Mouse (Mus musculus) T-helper 2 cell (primary cell): ENCODE measurements around the gene Slc30a7.
"Not testable (repeated sequence)": the region's sequence is repeated elsewhere in the genome, so short reads cannot be mapped to it uniquely, and the experiment has no call there.

ENCODE experiments used
- in situ Hi-C: fragments of 300-600 bp; cut with MboI, MseI; formaldehyde crosslinking; loops from one replicate; pipeline ENCODE4 v1.15.1; 2025; ENCODE audit warnings: high pct_unique_total_duplicates

Slc30a7 gene

GRCm38 (mm10) chr3:115949220-115949920 lies 57.8 kb downstream of the Slc30a7 start:
- in situ Hi-C loops: no loop called here

GRCm38 (mm10) chr3:115946272-115946671 lies 60.9 kb downstream of the Slc30a7 start:
- in situ Hi-C loops: no loop called here

- in situ Hi-C loops: no loop called here
Observed at GRCm38 (mm10) chr3:115944376-115944775, 62.8 kb downstream of the Slc30a7 start.

GRCm38 (mm10) chr3:115941464-115941863 lies 65.7 kb downstream of the Slc30a7 start:
- in situ Hi-C loops: no loop called here

GRCm38 (mm10) chr3:115940510-115940909 lies 66.7 kb downstream of the Slc30a7 start:
- in situ Hi-C loops: no loop called here

GRCm38 (mm10) chr3:115937807-115938206 lies 69.4 kb downstream of the Slc30a7 start:
- in situ Hi-C loops: no loop called here

GRCm38 (mm10) chr3:115936734-115937599 lies 70.2 kb downstream of the Slc30a7 start:
- in situ Hi-C loops: no loop called here

GRCm38 (mm10) chr3:115933293-115934186 lies 73.7 kb downstream of the Slc30a7 start:
- in situ Hi-C loops: no loop called here

GRCm38 (mm10) chr3:115931701-115932100 lies 75.5 kb downstream of the Slc30a7 start:
- in situ Hi-C loops: no loop called here

GRCm38 (mm10) chr3:115926531-115926930 lies 80.7 kb downstream of the Slc30a7 start:
- in situ Hi-C loops: no loop called here

GRCm38 (mm10) chr3:115924401-115925190 lies 82.6 kb downstream of the Slc30a7 start:
- in situ Hi-C loops: no loop called here

- in situ Hi-C loops: not testable (repeated sequence)
Observed at GRCm38 (mm10) chr3:115907406-115907805, 99.8 kb downstream of the Slc30a7 start.

- in situ Hi-C loops: no loop called here
Observed at GRCm38 (mm10) chr3:115905567-115905966, 101.6 kb downstream of the Slc30a7 start.

GRCm38 (mm10) chr3:115905067-115905466 lies 102.1 kb downstream of the Slc30a7 start:
- in situ Hi-C loops: no loop called here

- in situ Hi-C loops: no loop called here
Observed at GRCm38 (mm10) chr3:115902301-115902956, 104.8 kb downstream of the Slc30a7 start.

GRCm38 (mm10) chr3:115898354-115898948 lies 108.8 kb downstream of the Slc30a7 start:
- in situ Hi-C loops: loop anchor here (5.0 to 10.0 kb wide), 2 partner anchors 54 to 184 kb away; partner anchors contain the start of gene S1pr1

GRCm38 (mm10) chr3:115893166-115893565 lies 114.0 kb downstream of the Slc30a7 start:
- in situ Hi-C loops: loop anchor here (10.0 kb wide), 1 partner anchor 178 kb away; the partner anchor contains the start of gene S1pr1

GRCm38 (mm10) chr3:115892341-115892740 lies 114.9 kb downstream of the Slc30a7 start:
- in situ Hi-C loops: loop anchor here (10.0 kb wide), 1 partner anchor 178 kb away; the partner anchor contains the start of gene S1pr1
